Mouse (Mus musculus) inflammation-experienced regulatory T-cells (primary cell): ENCODE measurements around the gene Zbtb46. TPM values are rescaled to one million over a fixed set of nuclear protein-coding genes. Genes with fewer than 3 reads are reported as not detected.

ENCODE experiments used
- polyA plus RNA-seq, 2 experiments: library from polyadenylated mRNA; unstranded; fragments of 100-300 nt; shearing (Covaris generic); gene quantifications; one replicate each; pipeline ENCODE4 v1.2.1; 2017

The Zbtb46 gene
- 1 to 10 TPM; 2.1 to 2.2 TPM for polyA plus RNA-seq

DNA sequence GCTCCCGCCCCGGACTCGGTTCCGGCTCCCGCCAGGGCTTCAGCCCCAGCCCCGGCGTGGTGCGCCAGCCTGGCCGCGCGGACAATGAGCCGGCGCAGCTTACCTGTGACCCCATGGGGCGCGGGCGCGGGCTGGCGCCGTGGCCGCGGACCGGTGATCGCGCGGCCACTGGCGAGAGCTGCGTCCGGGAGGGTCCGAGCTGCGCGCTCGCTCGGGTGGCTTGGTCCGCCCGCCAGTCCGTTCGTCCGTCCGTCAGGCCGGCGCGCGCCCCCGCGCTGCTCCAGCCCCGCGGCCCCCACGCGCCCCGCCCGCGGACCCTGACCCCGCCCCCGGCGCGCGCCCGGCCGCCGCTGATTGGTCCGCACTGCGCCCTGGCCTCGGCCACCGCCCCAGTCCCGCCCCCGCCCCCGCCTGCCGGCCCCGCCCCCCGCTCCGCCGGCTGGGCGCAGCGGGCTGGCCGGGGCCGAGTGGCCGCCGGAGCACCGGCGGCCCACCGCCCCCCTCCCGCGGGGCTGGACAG lies at the start of gene Zbtb46:
TSS of gene Zbtb46 (minus strand) at position 274 of the 520 bp plus-strand sequence.

DNA sequence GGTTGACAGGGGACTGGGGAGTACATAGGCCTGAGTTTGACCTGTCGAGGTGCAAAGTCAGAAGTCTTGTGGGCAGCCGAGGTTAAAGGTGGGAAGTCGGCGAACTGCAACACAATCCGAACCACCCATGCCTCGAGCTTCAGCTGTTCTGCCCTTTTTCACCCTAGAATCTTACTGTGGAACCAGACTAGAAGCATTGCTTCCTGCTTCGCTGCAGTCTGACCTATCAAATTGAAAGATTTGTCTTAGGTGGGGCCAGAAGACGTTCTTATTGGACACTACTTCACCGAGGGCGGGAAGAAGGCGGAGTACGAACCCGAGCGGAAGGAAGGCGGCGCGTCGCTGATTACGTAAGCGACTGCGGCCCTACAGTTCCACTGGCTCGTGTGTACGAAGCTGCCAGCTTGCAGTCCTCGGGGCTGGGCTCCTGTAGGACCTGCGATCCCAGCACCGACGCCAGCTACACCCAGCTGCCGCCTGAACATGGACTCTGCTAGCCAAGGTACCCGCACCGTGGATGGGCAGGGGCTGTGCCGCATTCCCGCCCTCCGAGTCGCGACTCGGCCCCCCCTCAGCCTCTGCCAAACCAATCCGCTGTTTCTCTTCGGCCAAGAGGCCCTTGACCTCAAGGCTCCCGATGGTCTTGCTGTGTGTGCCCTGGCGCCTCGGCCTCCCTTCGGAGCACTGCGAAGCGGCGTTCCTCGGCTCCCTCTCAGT lies 37.8 kb upstream of the Zbtb46 start, which contains the start of gene Tpd52l2:
TSS of gene Tpd52l2 (plus strand) at position 312 of the 717 bp plus-strand sequence.

DNA sequence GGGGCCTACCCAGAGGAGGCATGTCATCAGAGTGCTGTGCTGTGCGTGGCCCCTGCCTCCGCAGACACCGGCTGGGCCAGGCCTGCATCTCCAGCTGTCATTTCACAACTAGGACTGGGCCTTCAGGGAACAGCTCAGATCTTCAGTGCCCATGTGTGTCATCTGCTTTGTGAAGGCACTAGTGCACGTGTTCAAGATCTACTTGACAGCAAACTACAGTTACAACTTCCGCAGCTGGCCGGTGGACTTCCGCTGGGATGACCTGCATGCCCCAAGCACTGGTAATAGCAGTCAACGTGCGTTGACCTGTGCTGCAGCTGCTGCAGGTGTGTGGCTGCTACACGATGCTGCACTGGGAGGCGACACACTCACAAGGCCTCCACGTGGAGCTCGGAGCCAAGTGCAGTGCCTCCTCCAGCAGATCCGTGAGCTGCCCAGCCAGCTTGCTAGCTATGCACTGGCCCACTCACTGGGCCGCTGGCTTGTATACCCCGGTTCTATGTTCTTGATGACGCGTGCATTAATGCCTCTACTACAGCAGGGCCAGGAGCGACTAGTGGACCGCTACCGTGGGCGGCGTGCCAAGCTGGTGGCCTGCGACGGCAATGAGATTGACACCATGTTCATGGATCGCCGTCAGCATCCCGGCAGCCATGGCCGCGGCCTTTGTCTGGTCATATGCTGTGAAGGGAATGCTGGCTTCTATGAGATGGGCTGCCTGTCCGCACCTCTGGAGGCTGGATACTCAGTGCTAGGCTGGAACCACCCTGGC lies 34.1 kb upstream of the Zbtb46 start, which contains the start of gene Abhd16b:
TSS of gene Abhd16b (plus strand) at position 51 of the 772 bp plus-strand sequence.

DNA sequence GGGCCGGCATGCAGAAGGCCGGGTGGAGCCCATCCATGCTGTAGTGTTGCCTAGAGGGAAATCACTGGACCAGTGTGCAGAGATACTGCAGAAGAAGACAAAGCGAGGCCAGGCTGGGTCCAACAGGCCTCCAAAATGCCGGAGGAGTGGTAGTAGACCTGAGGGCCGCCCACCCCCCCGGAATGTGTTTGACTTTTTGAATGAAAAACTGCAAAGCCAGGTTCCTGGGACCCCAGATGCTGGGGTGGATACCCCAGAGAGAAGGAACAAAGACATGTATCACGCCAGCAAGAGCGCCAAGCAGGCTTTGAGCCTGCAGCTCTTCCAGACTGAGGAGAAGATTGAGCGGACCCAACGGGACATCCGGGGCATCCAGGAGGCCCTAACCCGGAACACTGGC lies 79.4 kb downstream of the Zbtb46 start, which contains the start of gene Lime1:
TSS of gene Lime1 (plus strand) at position 301 of the 400 bp plus-strand sequence.

DNA sequence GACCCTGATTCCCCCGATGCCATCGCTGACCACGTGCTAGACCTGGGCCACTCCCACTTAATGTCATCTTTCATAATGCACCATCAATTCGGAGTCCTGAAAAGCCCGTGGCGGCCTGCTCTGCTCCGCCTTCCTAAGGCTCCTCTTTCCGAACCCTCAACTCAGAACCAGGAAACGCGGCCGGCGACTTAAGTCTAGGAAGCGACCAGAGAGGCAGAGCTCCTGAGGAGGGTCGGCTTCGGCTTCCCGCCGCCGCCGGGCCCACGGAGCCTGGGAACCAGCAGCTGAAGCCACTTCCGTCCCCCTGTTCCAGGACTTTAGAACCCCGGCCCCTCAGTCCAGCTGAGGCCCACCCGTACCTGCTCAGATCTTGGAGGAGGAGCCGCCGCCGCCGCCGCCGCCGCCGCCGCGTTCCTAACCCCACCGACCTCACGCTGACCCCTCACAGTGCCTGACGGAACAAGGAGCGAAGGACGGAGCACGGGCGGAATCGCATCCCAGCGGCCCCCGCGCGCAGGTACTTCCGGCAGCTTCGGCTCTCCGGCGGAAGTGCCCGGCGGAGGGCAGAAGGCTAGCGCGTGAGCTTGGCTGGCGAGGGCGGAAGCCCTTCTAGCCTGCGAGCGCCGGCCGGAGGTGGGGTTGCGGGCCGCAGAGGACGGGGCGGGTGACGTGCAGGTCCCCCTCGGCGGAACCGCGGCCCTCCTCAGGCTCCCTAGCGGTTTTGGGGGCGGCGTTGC lies 94.2 kb downstream of the Zbtb46 start, which contains the start of the genes Zgpat and Arfrp1:
TSS of gene Zgpat (plus strand) at position 69 of the 737 bp plus-strand sequence.
TSS of gene Arfrp1 (minus strand) at position 545 of the 737 bp plus-strand sequence.

Other genes with a start within 250 kb of the Zbtb46 start
- gene Srms, start 246.2 kb downstream of the Zbtb46 start, polyA plus RNA-seq: 1 to 10 TPM in 1 of 2 experiments, not detected in 1; 1.2 TPM
- gene Fndc11, start 239.4 kb downstream of the Zbtb46 start, polyA plus RNA-seq: under 1 TPM in 1 of 2 experiments, not detected in 1; 0.20 TPM
- 10 to 100 TPM; 16.2 to 18.4 TPM for gene Helz2, start 217.4 kb downstream of the Zbtb46 start, polyA plus RNA-seq
- gene Gmeb2, start 171.4 kb downstream of the Zbtb46 start, polyA plus RNA-seq: 10 to 100 TPM; 22.3 to 23.6 TPM
- gene Stmn3, start 144.9 kb downstream of the Zbtb46 start, polyA plus RNA-seq: under 1 TPM in 1 of 2 experiments, not detected in 1; 0.92 TPM
- 10 to 100 TPM; 48.9 to 77.1 TPM for gene Rtel1, start 139.7 kb downstream of the Zbtb46 start, polyA plus RNA-seq
- gene Zgpat, start 94.5 kb downstream of the Zbtb46 start, polyA plus RNA-seq: 100 to 1,000 TPM in 1 of 2 experiments, 10 to 100 TPM in 1; 85.3 to 107 TPM
- 100 to 1,000 TPM; 135 to 144 TPM for gene Arfrp1, start 94.0 kb downstream of the Zbtb46 start, polyA plus RNA-seq
- 100 to 1,000 TPM; 317 TPM for gene Lime1, start 79.3 kb downstream of the Zbtb46 start, polyA plus RNA-seq
- gene Abhd16b, start 33.8 kb upstream of the Zbtb46 start, polyA plus RNA-seq: 1 to 10 TPM in 1 of 2 experiments, under 1 TPM in 1; 0.66 to 2.1 TPM
- 10 to 100 TPM; 79.6 to 96.6 TPM for gene Tpd52l2, start 37.7 kb upstream of the Zbtb46 start, polyA plus RNA-seq
- gene Dnajc5, start 61.1 kb upstream of the Zbtb46 start, polyA plus RNA-seq: 100 to 1,000 TPM in 1 of 2 experiments, 10 to 100 TPM in 1; 94.2 to 122 TPM
- 100 to 1,000 TPM; 197 to 240 TPM for gene Uckl1, start 125.5 kb upstream of the Zbtb46 start, polyA plus RNA-seq
- 100 to 1,000 TPM in 1 of 2 experiments, 10 to 100 TPM in 1; 85.7 to 111 TPM for gene Prpf6, start 132.4 kb upstream of the Zbtb46 start, polyA plus RNA-seq
- 10 to 100 TPM; 23.9 to 37.2 TPM for gene Zfp512b, start 133.4 kb upstream of the Zbtb46 start, polyA plus RNA-seq
- 10 to 100 TPM; 33.2 to 43.9 TPM for gene Samd10, start 139.8 kb upstream of the Zbtb46 start, polyA plus RNA-seq
- gene Gm29797, start 197.6 kb upstream of the Zbtb46 start, polyA plus RNA-seq: not detected
- 1 to 10 TPM in 1 of 2 experiments, not detected in 1; 1.5 TPM for gene Sox18, start 212.2 kb upstream of the Zbtb46 start, polyA plus RNA-seq
- 10 to 100 TPM; 20.4 to 20.6 TPM for gene Tcea2, start 220.9 kb upstream of the Zbtb46 start, polyA plus RNA-seq
- gene Rgs19, start 234.6 kb upstream of the Zbtb46 start, polyA plus RNA-seq: 100 to 1,000 TPM; 186 to 225 TPM
- not detected for gene Lkaaear1, start 239.0 kb upstream of the Zbtb46 start, polyA plus RNA-seq